Mouse (Mus musculus): ENCODE measurements around the gene Slc25a51.
A peak's percentile ranks its signal among the peaks of the same experiment; 100 is the strongest.

Gene Slc25a51

GRCm38 (mm10) chr4:45426724-45427457 lies 18.3 kb upstream of the Slc25a51 start:
- no peak for DNase-seq (ENCODE audit: low spot score in 2 of 2)

GRCm38 (mm10) chr4:45423406-45423805 lies 14.8 kb upstream of the Slc25a51 start:
- DNase-seq (ENCODE audit: low spot score in 2 of 2): no peak

GRCm38 (mm10) chr4:45422640-45423039 lies 14.1 kb upstream of the Slc25a51 start:
- no peak for DNase-seq (ENCODE audit: low spot score in 2 of 2)

GRCm38 (mm10) chr4:45421519-45422260 lies 13.1 kb upstream of the Slc25a51 start:
- no peak for DNase-seq (ENCODE audit: low spot score in 2 of 2)

GRCm38 (mm10) chr4:45420733-45421132 lies 12.2 kb upstream of the Slc25a51 start:
- DNase-seq (ENCODE audit: low spot score in 2 of 2): no peak

- no peak for DNase-seq (ENCODE audit: low spot score in 2 of 2)
These were observed 10.5 kb upstream of the Slc25a51 start for GRCm38 (mm10) chr4:45419051-45419450.

GRCm38 (mm10) chr4:45418229-45418950 lies 9.8 kb upstream of the Slc25a51 start:
- peak in 1 of 2 experiments; percentile 64 for DNase-seq (ENCODE audit: low spot score in 2 of 2)

- DNase-seq (ENCODE audit: low spot score in 2 of 2): no peak
These were observed 7.7 kb upstream of the Slc25a51 start for GRCm38 (mm10) chr4:45416314-45416713.

- no peak for DNase-seq (ENCODE audit: low spot score in 2 of 2)
These were observed 5.2 kb upstream of the Slc25a51 start for GRCm38 (mm10) chr4:45413674-45414338.

- DNase-seq (ENCODE audit: low spot score in 2 of 2): no peak
These were observed 4.0 kb upstream of the Slc25a51 start for GRCm38 (mm10) chr4:45412433-45413192.

- DNase-seq (ENCODE audit: low spot score in 2 of 2): no peak
These were observed 2.7 kb upstream of the Slc25a51 start for GRCm38 (mm10) chr4:45411181-45411790.

GRCm38 (mm10) chr4:45409270-45409669 lies 704 bp upstream of the Slc25a51 start:
- no peak for DNase-seq (ENCODE audit: low spot score in 2 of 2)

- DNase-seq (ENCODE audit: low spot score in 2 of 2): no peak
These were observed 747 bp downstream of the Slc25a51 start for GRCm38 (mm10) chr4:45407703-45408334.

- no peak for DNase-seq (ENCODE audit: low spot score in 2 of 2)
These were observed 1.4 kb downstream of the Slc25a51 start for GRCm38 (mm10) chr4:45407001-45407702.

GRCm38 (mm10) chr4:45406397-45406796 lies 2.2 kb downstream of the Slc25a51 start:
- no peak for DNase-seq (ENCODE audit: low spot score in 2 of 2)

- DNase-seq (ENCODE audit: low spot score in 2 of 2): no peak
These were observed 3.3 kb downstream of the Slc25a51 start for GRCm38 (mm10) chr4:45405315-45405714.

GRCm38 (mm10) chr4:45404086-45404485 lies 4.5 kb downstream of the Slc25a51 start:
- DNase-seq (ENCODE audit: low spot score in 2 of 2): no peak

GRCm38 (mm10) chr4:45403499-45403878 lies 5.1 kb downstream of the Slc25a51 start:
- no peak for DNase-seq (ENCODE audit: low spot score in 2 of 2)

- no peak for DNase-seq (ENCODE audit: low spot score in 2 of 2)
These were observed 5.6 kb downstream of the Slc25a51 start for GRCm38 (mm10) chr4:45402878-45403498.

Measured in cerebellum, postnatal 4 days (tissue).